Mouse (Mus musculus) heart, adult 2 months (tissue): ENCODE measurements around the gene Foxc2. TPM values are rescaled to one million over a fixed set of nuclear protein-coding genes. Genes with fewer than 3 reads are reported as not detected.

ENCODE experiments used
- DNase-seq, 2 experiments: peaks; one replicate each; pipeline ENCODE4 v3.0.0; 2021
- H3K27ac ChIP-seq: fragments of 200-600 bp; 2 replicates; pipeline ENCODE4 v1.8.1; 2022
- H3K27me3 ChIP-seq: fragments of 200-500 bp; 2 replicates; pipeline ENCODE4 v1.6.1; 2012; ENCODE audit warnings: mild to moderate bottlenecking, low read length, inconsistent platforms, mixed read lengths; ENCODE audit not compliant: control insufficient read depth, insufficient read depth
- H3K36me3 ChIP-seq: fragments of 200-500 bp; 2 replicates; pipeline ENCODE4 v1.6.1; 2012; ENCODE audit warnings: low read length, inconsistent platforms; ENCODE audit not compliant: control insufficient read depth, insufficient read depth
- H3K4me1 ChIP-seq: fragments of 200-500 bp; 2 replicates; pipeline ENCODE4 v1.6.1; 2011; ENCODE audit warnings: low read length; ENCODE audit not compliant: control insufficient read depth, insufficient read depth
- H3K4me3 ChIP-seq: fragments of 200-600 bp; 2 replicates; pipeline ENCODE4 v1.8.1; 2022
- H3K79me2 ChIP-seq: fragments of 200-500 bp; replicated peaks from 2 replicates; pipeline ENCODE4 v1.6.1; 2012; ENCODE audit warnings: mild to moderate bottlenecking, inconsistent platforms, low read length, moderate library complexity, mixed read lengths; ENCODE audit not compliant: control insufficient read depth, insufficient read depth
- H3K9ac ChIP-seq: fragments of 200-500 bp; 2 replicates; pipeline ENCODE4 v1.6.1; 2012; ENCODE audit warnings: low read depth, mild to moderate bottlenecking, control low read depth, inconsistent platforms, low read length, mixed read lengths
- CTCF ChIP-seq: fragments of 200-600 bp; IDR thresholded peaks from 2 replicates; pipeline ENCODE4 v1.8.1; 2022; ENCODE audit warnings: antibody characterized with exemption, mild to moderate bottlenecking, moderate library complexity
- EP300 ChIP-seq: fragments of 200-500 bp; IDR thresholded peaks from 2 replicates; pipeline ENCODE4 v1.6.1; 2011; ENCODE audit warnings: low read depth, low read length, control low read depth; ENCODE audit not compliant: insufficient read depth
- POLR2A ChIP-seq: fragments of 200-500 bp; IDR thresholded peaks from 2 replicates; pipeline ENCODE4 v1.6.1; 2011; ENCODE audit warnings: mild to moderate bottlenecking, low read depth, low read length, control low read depth; ENCODE audit not compliant: insufficient read depth
- WGBS: fragments of 180-500 bp; shearing (Covaris S2); methylation state at CpG from one replicate; pipeline ENCODE4 v1.1.7; 2018; 5-methylcytosine and 5-hydroxymethylcytosine counted together
- intact Hi-C: fragments of 180-260 bp; cut with DNase I; formaldehyde crosslinking; loops from one replicate; pipeline ENCODE4 v1.15.1; 2025
- polyA plus RNA-seq: library from polyadenylated mRNA; depleted of rRNA; stranded (reverse); fragments of >200 nt; gene quantifications from 2 replicates; pipeline ENCODE4 v1.2.3, GENCODE M21; 2012
- total RNA-seq, 2 experiments: library from RNA; stranded (reverse); gene quantifications; 2 replicates each; pipeline ENCODE4 v1.2.3; 2021

Gene Foxc2
- total and polyA plus RNA-seq, 3 experiments: 2.0 to 2.2 (median 2.0) TPM

GRCm38 (mm10) chr8:121088871-121089630 is 26.9 kb upstream of the Foxc2 start:
- intact Hi-C loops: no loop called here
- DNase-seq: no peak
- no peak overlapping the region for H3K27ac ChIP-seq
- TF ChIP-seq CTCF (no peak), EP300 (no peak), POLR2A (no peak)
- no peak overlapping the region for H3K9ac ChIP-seq
- no peaks in the 10 kb centered on the region for H3K36me3 ChIP-seq
- peaks cover 23% of the 10 kb centered on the region for H3K27me3 ChIP-seq
- no peaks in the 10 kb centered on the region for H3K79me2 ChIP-seq
- WGBS: 12% methylated on average over 40 of the region's 40 CpGs
- H3K4me3 ChIP-seq: no peak overlapping the region
- 0 out of 2 replicates have a peak, but pooled peaks cover 1% of the 10 kb centered on the region for H3K4me1 ChIP-seq

GRCm38 (mm10) chr8:121089631-121090380 is 26.2 kb upstream of the Foxc2 start:
- no peak overlapping the region for H3K4me3 ChIP-seq
- peaks cover 17% of the 10 kb centered on the region for H3K27me3 ChIP-seq

GRCm38 (mm10) chr8:121090716-121091115 is 25.3 kb upstream of the Foxc2 start:
- H3K27me3 ChIP-seq: peaks cover 13% of the 10 kb centered on the region
- H3K36me3 ChIP-seq: no peaks in the 10 kb centered on the region
- H3K4me1 ChIP-seq: 0 out of 2 replicates have a peak, but pooled peaks cover 1% of the 10 kb centered on the region
- intact Hi-C loops: loop anchor here (5.0 kb wide), 2 partner anchors 193 to 413 kb away; no protein-coding TSS in a partner anchor
- 5% methylated on average over 1 of the region's 1 CpGs for WGBS
- H3K4me3 ChIP-seq: no peak overlapping the region
- no peak for DNase-seq
- H3K9ac ChIP-seq: no peak overlapping the region
- TF ChIP-seq CTCF (peak; percentile 37), POLR2A (no peak), EP300 (no peak)
- no peaks in the 10 kb centered on the region for H3K79me2 ChIP-seq
- no peak overlapping the region for H3K27ac ChIP-seq

More at GRCm38 (mm10) chr8:121089631-121090380, 26.2 kb upstream of the Foxc2 start:
- Histone ChIP-seq H3K9ac (no peak overlapping the region), H3K36me3 (no peaks in the 10 kb centered on the region), H3K27ac (no peak overlapping the region), H3K4me1 (0 out of 2 replicates have a peak, but pooled peaks cover 1% of the 10 kb centered on the region), H3K79me2 (no peaks in the 10 kb centered on the region)
- TF ChIP-seq CTCF: no peak
- TF ChIP-seq POLR2A: no peak
- intact Hi-C loops: loop anchor here (5.0 kb wide), 2 partner anchors 193 to 413 kb away; no protein-coding TSS in a partner anchor
- WGBS: 16% methylated on average over 32 of the region's 32 CpGs
- no peak for DNase-seq

GRCm38 (mm10) chr8:121092141-121092540 is 23.8 kb upstream of the Foxc2 start:
- intact Hi-C loops: loop anchor here (1.0 to 5.0 kb wide), 4 partner anchors 122 to 415 kb away; no protein-coding TSS in a partner anchor
- no peaks in the 10 kb centered on the region for H3K79me2 ChIP-seq
- DNase-seq: no peak
- 26% methylated on average over 6 of the region's 6 CpGs for WGBS
- 0 out of 2 replicates have a peak, but pooled peaks cover 1% of the 10 kb centered on the region for H3K4me1 ChIP-seq
- no peak overlapping the region for H3K27ac ChIP-seq
- TF ChIP-seq EP300: no peak
- H3K9ac ChIP-seq: no peak overlapping the region
- H3K27me3 ChIP-seq: peaks cover 8% of the 10 kb centered on the region
- H3K4me3 ChIP-seq: no peak overlapping the region
- H3K36me3 ChIP-seq: no peaks in the 10 kb centered on the region

DNA sequence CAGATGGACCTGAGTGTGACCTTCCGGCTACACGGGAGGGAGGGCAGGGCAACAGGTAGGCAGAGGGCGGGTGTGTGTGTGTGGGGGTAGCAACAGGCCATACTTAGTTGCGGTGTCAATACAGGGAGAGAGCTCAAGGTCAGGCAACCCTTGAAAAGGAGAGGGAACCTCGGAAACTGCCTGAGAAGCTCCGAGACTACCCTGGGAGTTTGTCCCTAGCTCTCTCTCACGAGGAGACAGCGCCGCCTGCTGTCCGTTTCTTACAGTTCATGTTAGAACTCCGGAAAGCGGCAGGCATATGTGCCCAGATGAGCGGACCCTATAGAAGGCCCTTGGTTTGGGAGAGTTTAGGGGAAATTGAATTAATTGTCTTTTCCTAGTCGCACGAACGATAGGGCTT is 23.3 kb upstream of the Foxc2 start:
- Histone ChIP-seq H3K27me3 (peaks cover 8% of the 10 kb centered on the region), H3K4me1 (0 out of 2 replicates have a peak, but pooled peaks cover 1% of the 10 kb centered on the region), H3K9ac (no peak overlapping the region), H3K79me2 (no peaks in the 10 kb centered on the region), H3K27ac (no peak overlapping the region), H3K36me3 (no peaks in the 10 kb centered on the region), H3K4me3 (no peak overlapping the region)
- 2% methylated on average over 16 of the region's 16 CpGs for WGBS
- peak; percentile 73 to 88 for DNase-seq
- TF ChIP-seq EP300 (peak; percentile 83; the same call in 1 of the 2 replicates), POLR2A (no peak), CTCF (peak; percentile 90)
- intact Hi-C loops: loop anchor here (1.0 to 5.0 kb wide), 4 partner anchors 122 to 415 kb away; no protein-coding TSS in a partner anchor

DNA sequence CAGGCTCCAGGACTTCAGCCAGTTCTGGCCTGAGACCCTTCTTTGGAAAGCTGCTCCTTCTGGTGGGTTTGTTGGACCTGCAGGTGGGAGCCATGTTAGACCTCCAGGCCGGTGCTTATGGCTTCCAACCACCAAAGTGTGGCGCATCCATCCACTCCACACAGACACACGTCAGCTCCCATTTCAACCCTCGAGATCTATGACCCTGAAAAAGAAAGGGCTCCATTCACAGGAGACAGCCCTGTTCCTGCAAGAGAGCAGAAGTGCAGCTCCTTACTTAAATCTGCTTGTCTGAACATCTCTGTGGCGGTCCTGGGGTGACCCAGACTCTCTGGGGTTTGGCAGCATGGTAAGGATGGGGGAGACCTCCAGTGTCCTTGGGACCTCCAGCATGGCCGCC is 22.5 kb upstream of the Foxc2 start:
- intact Hi-C loops: loop anchor here (5.0 kb wide), 2 partner anchors 196 to 416 kb away; no protein-coding TSS in a partner anchor
- H3K4me3 ChIP-seq: no peak overlapping the region
- H3K27ac ChIP-seq: no peak overlapping the region
- DNase-seq: no peak
- TF ChIP-seq CTCF (no peak), POLR2A (no peak), EP300 (no peak)
- peaks cover 8% of the 10 kb centered on the region for H3K27me3 ChIP-seq
- H3K9ac ChIP-seq: no peak overlapping the region
- no peaks in the 10 kb centered on the region for H3K79me2 ChIP-seq
- 0 out of 2 replicates have a peak, but pooled peaks cover 1% of the 10 kb centered on the region for H3K4me1 ChIP-seq
- 59% methylated on average over 6 of the region's 6 CpGs for WGBS
- H3K36me3 ChIP-seq: no peaks in the 10 kb centered on the region
